Mouse (Mus musculus) lung, adult 2 months (tissue): ENCODE results near the gene Bsg.

Source experiments
- CTCF ChIP-seq: fragments of 200-500 bp; IDR thresholded peaks from 2 replicates; pipeline ENCODE4 v1.5.1; 2011; ENCODE audit warnings: mild to moderate bottlenecking, low read length, control low read depth; ENCODE audit not compliant: insufficient read depth
- POLR2A ChIP-seq: fragments of 200-500 bp; IDR thresholded peaks from 2 replicates; pipeline ENCODE4 v1.6.1; 2011; ENCODE audit warnings: low read depth, mild to moderate bottlenecking, control low read depth, low read length, borderline replicate concordance; ENCODE audit errors: extremely low read depth

DNA sequence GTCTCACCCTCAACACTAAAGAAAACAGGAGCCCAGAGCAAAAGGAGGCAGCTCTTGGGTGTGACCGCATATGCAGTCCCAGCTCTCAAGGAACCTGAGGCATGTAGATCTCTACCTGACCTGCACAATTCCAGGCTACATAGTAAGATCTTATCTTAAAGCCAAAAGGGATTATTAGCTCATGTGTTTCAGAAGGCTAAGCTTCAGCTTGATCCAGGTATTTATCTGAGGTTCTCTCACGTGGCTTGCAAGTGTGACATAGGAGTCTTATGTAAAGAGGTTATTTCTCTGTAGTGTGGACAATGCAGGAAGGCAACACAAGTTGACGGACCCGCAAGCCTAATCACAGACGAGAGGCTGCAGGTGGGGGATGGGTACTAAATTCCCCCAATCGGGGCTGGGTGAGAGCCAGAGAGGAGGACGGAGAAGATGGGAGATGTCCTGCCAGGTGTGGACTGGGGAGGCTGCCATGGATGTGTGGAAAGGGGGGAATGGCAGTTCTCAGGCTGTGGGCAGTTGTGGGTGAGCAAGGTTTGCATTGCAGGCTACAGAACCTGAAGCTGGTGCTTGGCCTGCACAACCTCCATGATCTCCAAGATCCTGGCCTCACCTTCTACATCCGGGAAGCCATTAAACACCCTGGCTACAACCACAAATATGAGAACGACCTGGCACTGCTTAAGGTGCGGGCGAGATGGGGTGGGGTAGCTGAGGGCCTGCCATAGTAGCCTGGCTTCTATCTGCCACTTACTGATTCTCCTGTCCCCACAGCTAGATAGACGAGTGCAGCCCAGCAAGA is 10.5 kb upstream of the Bsg start:
- TF ChIP-seq CTCF (no peak), POLR2A (no peak)
